Mouse (Mus musculus) bone marrow, adult 2 months (tissue): ENCODE data around the gene Zfp318.

Source experiments
- CTCF ChIP-seq: fragments of 200-500 bp; IDR thresholded peaks from 2 replicates; pipeline ENCODE4 v1.5.1; 2011; ENCODE audit warnings: low read length, control low read depth; ENCODE audit not compliant: control insufficient read depth, insufficient read depth
- POLR2A ChIP-seq: fragments of 200-500 bp; IDR thresholded peaks from 2 replicates; pipeline ENCODE4 v1.6.1; 2011; ENCODE audit warnings: low read depth, mild to moderate bottlenecking, control low read depth, low read length, borderline replicate concordance; ENCODE audit not compliant: control insufficient read depth

DNA sequence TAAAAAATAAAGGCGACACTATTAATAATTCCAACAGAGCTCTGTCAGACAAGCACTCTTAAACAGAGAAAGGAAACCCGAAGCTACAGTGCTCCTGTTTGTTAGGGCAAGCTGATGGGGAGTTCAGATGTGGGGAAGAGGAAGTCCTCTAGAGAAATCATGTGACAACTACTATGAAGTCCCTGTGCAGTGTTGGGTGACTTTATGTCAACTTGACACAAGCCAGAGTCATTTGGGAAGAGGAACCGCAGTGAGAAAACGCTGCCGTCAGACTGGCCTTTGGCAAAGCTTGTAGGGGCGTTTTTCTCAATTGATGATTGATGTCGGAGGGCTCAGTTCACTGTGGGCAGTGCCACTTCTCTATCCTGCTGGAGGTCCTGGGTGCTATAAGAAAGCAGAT is 42.3 kb upstream of the Zfp318 start:
- TF ChIP-seq POLR2A (no peak), CTCF (no peak)
